Mouse (Mus musculus) brain, embryonic 14.5 days (tissue): Measurements from ENCODE around the gene Unc79.

ENCODE experiments used
- CTCF ChIP-seq: fragments of 200-500 bp; IDR thresholded peaks from 2 replicates; pipeline ENCODE4 v1.5.1; 2012; ENCODE audit warnings: inconsistent platforms, mild to moderate bottlenecking, moderate library complexity, borderline replicate concordance; ENCODE audit not compliant: insufficient read depth, insufficient read length; ENCODE audit errors: extremely low read depth
- POLR2A ChIP-seq: fragments of 200-500 bp; IDR thresholded peaks from 2 replicates; pipeline ENCODE4 v1.6.1; 2012; ENCODE audit warnings: mild to moderate bottlenecking, inconsistent platforms, borderline replicate concordance; ENCODE audit not compliant: poor library complexity, insufficient read depth, insufficient read length, severe bottlenecking; ENCODE audit errors: extremely low read depth

- no peak for TF ChIP-seq CTCF
- no peak for TF ChIP-seq POLR2A
Measured at GRCm38 (mm10) chr12:103223671-103224070, 275.0 kb downstream of the Unc79 start.
